Mouse (Mus musculus): ENCODE measurements around the gene Nkx2-1.
"Not testable (repeated sequence)": the region's sequence is repeated elsewhere in the genome, so short reads cannot be mapped to it uniquely, and the experiment has no call there.

The Nkx2-1 gene

DNA sequence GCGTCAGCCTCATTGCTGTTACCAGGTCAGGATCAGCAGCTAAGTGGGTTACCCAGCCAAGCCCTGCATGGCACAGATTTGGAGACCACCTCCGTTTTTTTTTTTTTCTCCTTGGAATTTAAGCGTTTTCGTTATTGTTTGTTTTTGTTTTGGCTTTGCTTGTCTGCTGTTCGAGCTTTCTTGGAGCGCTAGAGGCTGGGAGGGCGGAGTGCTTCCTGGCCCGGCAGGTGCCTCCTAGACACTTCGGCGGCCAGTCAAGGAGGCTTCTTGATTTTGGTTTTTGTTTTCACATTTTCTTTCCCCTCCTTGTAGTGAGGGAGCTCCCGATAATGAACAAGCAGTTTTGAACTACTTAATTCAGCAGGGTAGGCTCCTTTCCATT, at the start of gene Nkx2-1:
Gene Nkx2-1 (minus strand): TSS at position 25 of the 382 bp plus-strand sequence.
- no peak for DNase-seq

DNA sequence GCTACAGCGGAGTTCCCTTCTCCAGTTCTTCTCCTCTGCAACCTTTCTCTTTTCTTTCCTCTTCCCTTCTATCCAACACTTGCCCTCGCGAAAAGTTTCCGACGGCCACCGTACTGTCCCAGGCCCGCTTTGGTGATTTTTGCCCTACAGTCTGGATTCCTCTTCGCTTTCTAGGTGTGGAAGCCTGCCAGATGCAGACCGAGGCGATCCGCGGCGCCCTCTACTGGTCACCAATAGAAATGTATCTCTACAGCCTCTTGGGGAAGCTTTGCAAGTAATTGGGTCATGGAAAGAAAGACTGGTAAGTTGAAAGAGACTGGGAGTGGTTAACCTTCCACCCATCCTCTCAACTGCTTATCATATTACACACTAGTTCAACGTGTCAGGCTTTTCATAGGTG, 4.4 kb upstream of the Nkx2-1 start:
- peak; percentile 46 for DNase-seq

DNA sequence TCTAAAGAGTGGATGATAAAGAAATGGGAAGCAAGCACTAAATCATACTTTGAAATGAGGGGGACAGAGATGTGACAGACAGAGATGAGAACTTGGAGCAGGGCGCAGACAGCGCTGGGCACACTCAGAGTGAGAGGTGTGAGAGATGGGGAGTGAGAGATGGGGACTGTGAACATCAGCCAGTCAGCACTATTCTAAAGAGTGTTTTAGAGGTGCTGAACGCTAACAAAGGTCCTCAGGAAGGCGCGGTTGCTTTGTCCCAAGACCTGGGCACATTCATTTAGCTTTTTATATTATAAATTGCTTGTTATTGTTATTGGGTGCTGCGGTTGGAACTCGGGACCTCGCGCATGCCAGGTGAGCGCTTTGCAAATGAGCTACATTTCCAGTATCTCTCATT, 3.9 kb upstream of the Nkx2-1 start:
- no peak for DNase-seq

DNA sequence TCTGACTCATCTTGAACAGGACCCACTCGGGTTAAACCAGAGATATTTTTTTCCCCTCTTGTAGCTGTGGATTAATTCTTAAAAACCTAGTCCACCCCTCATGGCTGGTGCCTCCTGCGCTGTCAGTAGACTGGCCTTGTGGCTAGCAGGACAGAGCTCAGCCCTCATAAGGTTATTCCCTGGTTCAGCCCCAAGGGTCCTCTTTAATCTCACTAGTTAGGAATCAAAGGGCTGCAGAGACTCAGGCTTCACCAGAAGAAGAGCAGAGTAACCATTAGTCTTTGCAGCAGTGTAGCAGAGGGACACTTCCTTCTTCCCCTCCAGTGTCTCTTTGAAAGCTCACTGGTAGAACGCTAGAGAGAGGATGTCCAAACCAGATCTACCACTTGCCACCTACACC, 1.9 kb upstream of the Nkx2-1 start:
- DNase-seq, result no peak

DNA sequence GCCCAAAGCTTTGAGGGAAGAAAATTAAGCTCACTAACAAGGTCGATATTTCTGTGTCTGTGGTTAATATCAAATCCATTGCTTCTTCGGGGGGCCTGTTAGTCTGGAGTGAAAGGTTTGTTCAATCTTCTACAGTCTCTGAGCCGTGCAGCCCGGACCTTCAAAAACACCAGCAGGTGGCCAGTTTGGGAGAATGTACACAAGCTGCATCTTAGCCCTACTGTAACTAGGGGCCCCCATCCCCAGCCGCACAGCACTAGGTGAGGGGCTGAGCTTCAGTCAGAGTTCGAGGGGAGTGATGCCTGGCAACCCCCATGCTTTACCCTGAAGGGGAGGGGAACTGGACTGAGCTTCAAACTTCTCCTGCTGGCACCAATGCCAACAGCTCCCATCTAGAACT, 1.2 kb upstream of the Nkx2-1 start:
- no peak for DNase-seq

DNA sequence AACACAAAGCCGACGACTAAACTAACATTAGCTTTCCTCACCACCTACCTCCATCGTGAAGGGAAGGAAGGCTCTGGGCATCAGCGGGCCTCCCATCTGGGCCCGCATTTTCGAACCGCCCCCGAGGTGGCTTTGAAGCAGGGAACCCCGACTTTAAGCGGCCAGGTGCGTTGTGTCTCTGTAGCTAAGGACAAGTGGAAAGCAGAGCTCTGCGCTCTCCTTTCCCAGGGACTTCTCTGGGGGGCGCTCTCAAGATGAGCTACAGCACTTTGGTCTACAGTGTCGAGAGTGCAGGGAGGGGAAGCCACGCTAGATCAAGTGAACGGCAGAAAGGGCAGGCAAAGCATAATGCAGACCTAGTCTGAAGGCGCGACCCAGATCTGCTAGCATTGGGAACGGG, 634 bp upstream of the Nkx2-1 start:
- no peak for DNase-seq

DNA sequence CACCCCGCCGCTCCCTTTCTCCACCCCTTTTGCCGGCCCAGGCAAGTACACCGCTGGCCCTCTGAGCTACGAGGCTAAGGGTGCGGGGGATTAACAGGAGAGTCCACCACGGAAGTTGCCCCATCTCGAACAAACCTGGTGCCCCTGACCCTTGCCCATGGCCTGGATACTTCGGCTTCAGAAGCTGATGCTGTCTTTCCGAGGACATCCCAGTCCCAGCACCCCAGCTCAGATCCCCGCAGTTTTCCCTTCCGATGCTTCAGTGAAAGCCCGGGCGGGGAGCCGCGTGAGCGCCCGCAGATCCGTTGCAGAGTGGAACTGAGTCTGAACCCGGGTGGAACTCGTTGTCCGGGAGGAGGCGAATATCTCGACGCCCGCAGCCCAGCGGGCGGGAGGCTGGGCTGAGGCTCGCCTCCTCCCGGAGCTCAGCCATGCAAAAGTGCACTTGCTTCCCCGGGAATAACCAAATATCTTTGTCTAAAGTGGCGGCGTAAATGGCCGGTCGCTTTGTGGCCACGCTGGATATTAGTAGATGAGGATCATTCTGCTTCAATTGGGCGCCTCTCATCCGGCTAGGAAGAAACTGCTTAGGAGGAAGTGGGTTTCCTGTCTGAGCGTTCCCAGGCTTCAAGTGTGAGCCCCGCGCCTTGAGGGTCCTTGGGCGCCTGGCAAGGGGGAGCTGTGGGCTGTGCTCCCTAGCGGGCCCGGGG, 379 bp downstream of the Nkx2-1 start:
- no peak for DNase-seq

DNA sequence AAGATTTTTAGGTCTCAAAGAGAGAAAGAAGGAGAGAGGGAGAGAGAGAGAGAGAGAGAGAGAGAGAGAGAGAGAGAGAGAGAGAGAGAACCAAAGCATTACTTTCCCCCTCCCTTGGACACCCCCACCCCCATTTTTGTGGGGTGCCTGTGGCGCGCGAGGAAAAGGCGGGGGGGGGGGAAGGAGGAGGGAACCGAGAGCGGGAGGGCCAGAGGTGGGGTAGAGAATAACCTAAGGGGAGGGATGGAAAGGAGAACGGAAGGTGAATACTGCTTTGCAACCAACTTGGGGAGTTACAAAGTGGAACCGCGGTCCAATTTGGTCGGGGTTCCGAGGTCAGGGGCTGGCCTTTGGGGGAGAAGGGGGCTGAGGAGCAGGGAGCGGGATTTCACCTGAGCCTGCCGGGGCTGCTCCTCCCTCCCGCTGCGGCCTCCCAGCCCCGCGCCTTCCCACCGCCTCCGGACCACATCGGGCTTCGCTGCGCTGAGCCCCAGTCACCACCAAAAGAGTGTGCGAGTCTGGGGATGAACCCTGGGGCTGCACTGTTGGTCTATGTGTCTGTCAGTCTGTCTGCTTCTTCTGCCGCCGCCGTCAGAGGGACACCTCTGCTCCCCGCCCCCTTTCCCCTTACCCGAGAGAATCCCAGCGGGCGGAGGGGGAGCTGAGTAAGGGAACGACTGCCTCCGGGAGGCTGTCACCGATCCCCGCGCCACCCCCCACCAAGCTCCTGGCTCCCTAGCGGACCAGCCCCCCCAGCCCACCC, 1.1 kb downstream of the Nkx2-1 start:
- no peak for DNase-seq

DNA sequence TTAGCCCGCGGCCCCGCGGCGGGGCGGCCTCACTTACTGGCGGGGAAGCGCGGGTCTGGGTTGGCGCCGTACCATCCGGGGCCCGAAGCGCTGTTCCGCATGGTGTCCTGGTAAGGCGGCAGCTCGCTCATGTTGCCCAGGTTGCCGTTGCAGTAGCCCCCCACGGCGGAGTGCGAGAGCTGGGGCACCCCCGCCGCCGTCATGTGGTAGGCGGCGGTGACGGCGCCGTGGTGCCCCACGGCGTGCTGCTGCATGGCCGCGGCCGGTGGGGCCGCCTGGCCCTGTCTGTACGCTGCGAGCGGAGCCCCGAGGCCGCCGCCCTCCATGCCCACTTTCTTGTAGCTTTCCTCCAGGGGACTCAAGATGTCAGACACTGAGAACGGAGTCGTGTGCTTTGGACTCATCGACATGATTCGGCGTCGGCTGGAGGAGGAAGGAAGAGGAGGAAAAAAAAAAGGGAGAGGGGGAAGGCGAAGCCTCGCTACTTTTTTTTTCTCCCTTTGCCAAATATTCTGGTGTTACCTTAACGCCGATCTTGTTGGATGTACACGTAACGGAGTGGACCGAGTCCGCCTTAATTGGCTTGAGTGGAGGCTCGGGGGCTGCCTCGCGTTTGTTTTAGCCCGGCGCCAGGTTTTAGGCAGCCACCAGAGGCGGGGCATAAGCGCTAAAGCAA, 1.9 kb downstream of the Nkx2-1 start:
- no peak for DNase-seq

DNA sequence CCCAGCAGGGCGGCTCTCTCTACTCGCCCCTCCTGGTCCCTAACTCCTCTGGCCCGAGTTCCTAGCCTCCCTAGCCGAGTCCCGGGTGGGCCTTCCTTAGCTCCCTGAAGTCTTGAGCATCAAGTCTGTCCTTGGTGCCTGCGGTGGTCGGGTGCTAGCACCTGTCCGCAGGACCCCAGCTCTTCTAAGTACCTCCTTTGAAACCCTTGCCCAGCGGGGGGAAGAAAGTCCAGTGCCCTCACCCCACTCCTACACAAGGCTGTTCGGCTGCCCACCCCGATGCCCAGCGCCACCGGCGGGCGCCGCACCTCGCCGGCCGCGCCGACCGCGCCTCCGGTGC, 2.4 kb downstream of the Nkx2-1 start:
- DNase-seq, result no peak

DNA sequence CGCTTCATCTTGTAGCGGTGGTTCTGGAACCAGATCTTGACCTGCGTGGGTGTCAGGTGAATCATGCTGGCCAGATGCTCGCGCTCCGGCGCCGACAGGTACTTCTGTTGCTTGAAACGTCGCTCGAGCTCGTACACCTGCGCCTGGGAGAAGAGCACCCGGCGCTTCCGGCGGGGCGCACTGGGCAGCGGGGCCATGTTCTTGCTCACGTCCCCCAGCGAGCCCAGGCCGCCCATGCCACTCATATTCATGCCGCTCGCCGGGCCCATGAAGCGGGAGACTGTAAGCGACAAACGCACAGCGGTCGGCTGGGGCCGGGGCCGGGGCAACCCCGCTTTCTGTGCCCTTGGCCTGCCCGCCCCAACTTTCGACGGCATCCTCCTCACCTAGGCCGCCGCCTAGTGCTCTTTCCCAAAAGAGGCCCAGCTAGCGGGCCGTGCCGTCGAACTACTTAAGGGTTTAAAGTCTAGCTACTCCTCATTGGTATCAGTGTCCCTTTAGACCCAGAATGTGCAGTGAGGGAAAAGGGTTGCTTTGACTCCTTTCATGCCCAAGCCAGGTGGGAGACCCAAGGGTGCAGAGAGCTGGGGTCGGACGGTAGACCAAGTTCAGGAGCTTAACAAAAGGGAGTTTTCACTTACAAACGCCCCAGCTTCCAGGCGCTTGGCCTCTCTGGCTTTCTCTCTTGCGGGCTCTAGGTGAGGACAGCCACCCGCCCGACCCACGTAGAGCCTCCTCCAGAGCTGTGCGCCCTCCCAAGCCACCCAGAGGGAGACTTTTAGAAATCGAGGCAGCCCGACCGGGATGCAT, 3.0 kb downstream of the Nkx2-1 start:
- DNase-seq, result no peak

DNA sequence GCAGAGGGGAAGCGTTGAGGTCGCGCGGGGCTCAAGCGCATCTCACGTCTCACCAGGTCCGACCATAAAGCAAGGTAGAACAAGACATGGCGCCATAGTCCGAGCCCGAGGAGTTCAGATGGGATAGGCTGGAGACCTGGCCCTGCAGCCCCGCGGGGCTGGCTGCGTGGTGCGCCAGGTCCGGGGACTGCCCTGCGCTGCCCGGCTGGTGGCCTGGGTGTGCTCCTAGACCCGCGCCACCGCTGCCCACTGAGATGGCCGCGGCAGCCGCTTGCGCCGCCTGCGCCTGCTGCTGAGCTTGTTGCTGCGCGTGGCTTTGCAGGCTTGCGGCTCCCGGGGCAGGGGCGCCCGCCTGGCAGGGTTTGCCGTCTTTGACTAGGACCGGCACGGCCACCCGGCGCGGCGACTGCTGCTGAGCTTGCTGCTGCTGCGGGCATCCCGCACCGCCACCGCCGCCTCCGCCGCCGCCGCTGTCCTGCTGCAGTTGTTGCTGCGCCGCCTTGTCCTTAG, 3.7 kb downstream of the Nkx2-1 start:
- no peak for DNase-seq

DNA sequence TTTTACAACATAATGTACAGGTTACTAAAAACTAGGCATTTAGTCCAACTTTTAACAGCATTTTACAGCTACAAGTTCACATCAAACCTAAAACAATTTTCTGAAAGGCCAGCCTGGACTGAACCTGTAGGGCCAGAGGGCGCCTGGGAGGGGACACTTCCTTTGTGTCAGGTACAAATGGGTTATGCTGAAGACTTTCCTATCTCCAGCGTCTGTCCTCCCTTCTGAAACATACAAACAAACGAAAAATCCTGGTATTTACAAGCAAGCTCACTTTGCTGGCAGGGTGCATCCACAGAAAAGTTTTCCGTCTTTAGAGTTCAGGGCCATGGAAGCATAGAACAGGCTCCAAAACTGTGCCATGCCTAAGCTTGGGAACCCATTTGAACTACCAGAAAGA, 4.6 kb downstream of the Nkx2-1 start:
- DNase-seq, result no peak

DNA sequence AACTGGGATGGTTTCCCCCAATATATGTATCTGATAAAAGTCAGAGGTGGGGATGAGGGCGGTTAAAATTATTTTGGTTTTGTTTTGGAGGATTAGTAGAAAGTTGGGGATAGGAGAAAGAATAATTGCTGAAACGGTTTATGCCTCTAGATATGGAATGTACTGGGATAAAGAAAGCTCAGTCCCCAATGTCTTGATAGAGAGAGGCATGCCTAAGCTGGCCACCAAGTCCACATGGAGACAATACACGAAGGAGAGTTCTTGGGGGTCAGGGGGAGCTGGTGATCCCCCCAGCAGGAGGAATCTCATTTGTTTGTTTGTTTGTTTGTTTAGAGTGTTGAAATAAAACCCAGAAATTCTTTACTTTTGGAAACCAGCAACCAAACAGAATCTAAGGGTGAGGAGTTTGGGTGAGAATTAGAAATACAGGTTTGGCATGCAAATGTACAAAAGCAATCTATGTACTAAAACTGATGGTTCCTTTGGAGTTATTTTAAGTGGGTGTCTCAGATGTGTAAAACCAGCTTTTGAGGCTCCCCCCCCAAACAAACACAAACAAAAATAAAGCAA, 5.6 kb downstream of the Nkx2-1 start:
- DNase-seq, result no peak

DNA sequence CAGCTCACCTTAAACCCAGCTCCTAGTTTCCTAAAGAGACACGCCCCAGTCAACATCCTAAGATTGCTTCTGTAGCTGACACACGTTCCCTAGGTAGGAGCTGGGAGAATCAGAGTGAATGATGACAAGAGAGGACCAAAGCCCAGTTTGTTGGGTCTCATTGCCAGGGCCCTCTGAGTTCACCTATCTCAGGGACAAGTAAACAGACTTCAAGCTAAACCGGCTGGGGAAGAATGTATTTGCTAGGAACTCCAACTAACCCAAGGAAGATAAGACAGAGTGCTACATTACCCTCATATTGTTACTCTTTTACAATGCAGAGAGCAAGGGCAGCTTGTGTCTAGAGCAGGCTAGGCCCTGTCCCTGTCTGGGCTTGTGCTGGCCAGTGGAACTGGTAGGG, 6.8 kb downstream of the Nkx2-1 start:
- DNase-seq, result no peak

DNA sequence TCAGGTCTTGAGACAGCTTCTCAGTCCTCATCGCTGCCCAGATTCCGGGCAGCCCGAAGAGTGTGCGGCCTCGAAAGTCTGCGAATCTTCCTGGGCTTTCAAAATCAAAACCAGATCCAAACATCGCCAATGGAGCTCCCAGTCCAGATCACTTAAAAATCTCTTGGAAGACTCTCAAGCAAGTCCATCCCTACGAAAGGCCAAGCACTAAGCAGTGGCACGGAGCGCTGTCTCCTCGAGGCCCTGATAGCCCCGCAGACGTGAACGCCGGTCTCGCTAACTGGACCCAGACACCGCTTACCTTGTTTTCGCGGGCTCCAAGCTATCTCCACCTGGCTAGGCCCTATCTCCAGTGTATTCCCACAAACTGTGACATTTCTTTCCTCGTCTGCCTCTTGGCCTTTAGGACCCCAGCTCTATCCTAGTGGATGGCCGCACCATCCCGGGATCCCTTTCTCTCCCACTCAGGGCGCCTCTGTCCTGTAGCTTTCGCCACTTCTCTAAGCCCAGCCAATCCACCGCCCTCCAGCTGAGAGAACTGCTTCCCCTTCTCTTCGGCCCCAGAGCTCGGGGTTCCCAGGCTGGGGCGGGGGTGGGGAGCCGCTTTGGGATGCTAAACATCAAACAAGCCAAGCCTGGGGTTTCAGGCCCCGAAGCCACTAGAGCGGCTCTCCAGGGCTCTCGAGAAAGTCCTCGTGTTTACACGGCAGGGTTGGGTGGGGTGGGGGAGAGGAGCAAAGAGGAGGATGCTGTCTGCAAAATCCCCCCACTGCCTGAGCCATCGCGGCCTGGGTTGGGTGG, 7.6 kb downstream of the Nkx2-1 start:
- DNase-seq, result no peak

DNA sequence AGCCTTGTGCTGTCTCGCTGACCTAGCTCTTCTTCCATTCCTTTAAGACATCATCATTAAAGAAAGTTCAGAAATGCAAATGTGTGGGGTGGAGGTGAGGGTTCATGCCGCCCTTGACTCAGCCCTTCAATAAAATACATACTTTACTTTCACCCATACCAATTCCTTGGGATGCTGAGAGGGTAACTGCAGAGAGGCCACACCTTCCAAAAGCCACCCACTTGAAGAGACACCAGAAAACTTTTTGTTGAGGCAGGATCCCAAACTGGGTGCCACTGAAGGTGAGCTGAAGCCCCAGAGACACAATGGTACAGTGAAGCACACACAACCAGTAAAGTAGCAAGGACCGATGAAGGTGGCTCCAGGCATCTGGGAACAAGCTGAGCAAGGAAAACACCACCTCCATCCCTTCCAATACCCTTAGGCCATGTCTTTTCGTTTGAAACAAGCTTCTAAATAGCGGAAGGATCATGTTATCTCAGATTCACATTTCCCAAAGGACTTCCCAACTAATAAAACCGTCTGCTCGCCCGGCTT, 8.6 kb downstream of the Nkx2-1 start:
- DNase-seq, result no peak

DNA sequence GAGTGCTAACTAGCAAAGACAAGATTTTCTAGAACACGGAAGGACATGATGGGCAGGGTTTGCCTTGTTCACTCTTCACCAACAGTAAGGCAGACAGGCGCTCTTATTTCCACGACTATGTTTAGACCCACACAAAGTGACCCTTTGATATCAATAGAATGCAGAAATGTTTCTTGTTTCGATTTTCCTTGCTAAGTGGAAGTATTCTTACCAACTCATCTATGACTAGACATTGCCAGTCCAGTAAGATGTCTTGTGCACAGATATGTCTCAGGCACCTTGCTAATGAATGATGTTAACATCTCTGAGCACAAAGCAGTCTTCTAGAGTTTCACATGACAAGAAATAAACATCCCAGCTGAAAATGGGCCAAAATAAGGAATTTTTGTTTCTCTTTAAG, 9.6 kb downstream of the Nkx2-1 start:
- DNase-seq, result no peak

DNA sequence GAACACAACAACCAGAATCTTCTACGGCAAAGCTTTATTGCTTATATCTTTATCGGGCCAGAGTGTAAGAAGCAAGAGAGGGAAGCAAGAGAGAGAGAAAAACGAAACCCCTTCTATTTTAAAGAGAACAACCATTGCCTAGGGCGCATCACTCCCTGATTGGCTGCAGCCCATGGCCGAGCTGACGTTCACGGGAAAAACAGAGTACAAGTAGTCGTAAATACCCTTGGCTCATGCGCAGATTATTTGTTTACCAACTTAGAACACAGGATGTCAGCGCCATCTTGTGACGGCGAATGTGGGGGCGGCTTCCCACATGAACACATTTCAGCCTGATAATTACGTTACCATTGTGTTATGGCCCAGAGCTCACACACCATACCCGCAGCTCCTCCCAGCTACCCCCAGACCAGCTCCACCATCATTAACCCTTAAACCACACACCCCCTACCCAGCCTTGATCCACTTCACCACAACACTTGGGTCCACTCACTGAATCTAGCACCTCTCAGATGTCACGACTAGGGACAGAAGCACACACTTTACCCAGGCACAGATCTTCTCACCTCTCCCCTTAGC, 11.4 kb downstream of the Nkx2-1 start:
- DNase-seq, result not testable (repeated sequence)

DNA sequence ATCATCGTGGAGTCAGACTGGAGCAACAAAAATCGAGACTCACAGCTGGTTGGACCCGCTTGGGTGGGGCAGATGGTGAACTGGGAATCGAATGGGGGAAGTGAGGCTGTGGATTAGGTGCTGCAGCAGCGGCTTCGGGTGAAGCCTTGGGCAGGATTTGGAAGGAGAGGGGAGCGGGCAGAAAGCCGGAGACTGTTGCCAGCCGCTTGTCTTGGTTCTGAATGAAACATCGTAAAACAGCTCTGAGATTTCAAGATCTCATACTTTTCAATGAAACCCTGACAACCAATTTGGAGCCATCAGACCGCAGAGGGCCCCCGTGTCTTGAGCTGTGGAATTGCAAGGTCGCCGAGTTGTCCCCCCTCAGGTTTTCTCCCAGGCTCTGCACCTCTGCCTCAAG, 12.5 kb downstream of the Nkx2-1 start:
- DNase-seq, result no peak

DNA sequence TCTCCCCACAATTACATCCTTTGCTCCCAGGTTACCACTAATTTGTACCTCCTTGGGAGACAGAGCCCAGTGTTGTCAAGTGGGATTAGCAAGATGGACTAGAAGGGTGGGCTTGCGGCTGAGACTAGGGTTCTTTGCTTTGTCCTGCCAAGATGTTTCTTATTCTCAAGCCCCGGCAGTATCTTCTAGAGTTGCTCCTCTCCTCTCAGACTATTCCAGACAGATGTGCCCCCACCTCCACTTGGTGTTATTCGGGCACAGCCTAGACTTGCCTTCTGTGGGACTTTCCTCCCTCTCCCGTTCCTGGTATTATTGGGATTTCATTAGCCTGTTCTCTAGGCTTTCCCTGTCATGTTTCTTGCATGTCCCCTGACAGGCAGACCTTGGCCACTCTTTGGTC, 14.5 kb downstream of the Nkx2-1 start:
- DNase-seq, result no peak

Measured in cerebellum, adult 11 months (tissue).